In genomic region chr5:69557404-69557935, GRCm38 (mm10) we compare ENCODE assay signal across 8 mouse cellular contexts. TPM values are rescaled to one million over a fixed set of nuclear protein-coding genes. Genes with fewer than 3 reads are reported as not detected.
DNase-seq lines count a peak whose midpoint lies in the region; ATAC-seq and TF ChIP-seq lines count a peak whose summit lies in the region.

No protein-coding gene starts in this region.

- ATAC-seq in kidney, postnatal 0 days (replicated peaks; ENCODE audit: low FRiP score, low read depth), result no peak
- peak; percentile 29; the same call in 1 of the 2 replicates for ATAC-seq in G1E (ENCODE audit: extremely low read depth, insufficient number of reproducible peaks, low FRiP score, poor library complexity, severe bottlenecking)
- ATAC-seq in hindbrain, embryonic 13.5 days (ENCODE audit: low FRiP score), result peak; percentile 34; the same call in 1 of the 2 replicates
- ATAC-seq in megakaryocyte-erythroid progenitor cell, adult 5-6 weeks (replicated peaks; ENCODE audit: low FRiP score, low TSS enrichment, poor library complexity, severe bottlenecking), result peak; percentile 73

- no peak for TF ChIP-seq POLR2A in cortical plate, adult 2 months (IDR thresholded peaks at IDR 0.05; ENCODE audit: extremely low read depth, insufficient read depth, low read length)

- WGBS in kidney, postnatal 0 days, result 11% methylated on average over 16 of the region's 16 CpGs
- 18% methylated on average over 16 of the region's 16 CpGs for WGBS in hindbrain, embryonic 13.5 days

- H3K4me1 ChIP-seq in kidney, postnatal 0 days (replicated peaks; ENCODE audit: insufficient read depth, low read length), result 0 out of 2 replicates have a peak, but pooled peaks cover 6% of the 10 kb centered on the region
- no peaks in the 10 kb centered on the region for H3K4me1 ChIP-seq in G1E (ENCODE audit: insufficient read depth, low read depth, low read length)
- H3K4me1 ChIP-seq in cortical plate, adult 2 months (ENCODE audit: control insufficient read depth, insufficient read depth, low read length), result peaks cover 2% of the 10 kb centered on the region; the same call in 1 of the 2 replicates
- peaks cover 10% of the 10 kb centered on the region for H3K4me1 ChIP-seq in hindbrain, embryonic 13.5 days (replicated peaks)

- peak overlapping the region; percentile 67 for H3K4me2 ChIP-seq in kidney, postnatal 0 days (ENCODE audit: low read length)
- H3K4me2 ChIP-seq in hindbrain, embryonic 13.5 days, result peak overlapping the region; percentile 69

- H3K9ac ChIP-seq in kidney, postnatal 0 days (ENCODE audit: low read depth, low read length), result peak overlapping the region; percentile 87
- H3K9ac ChIP-seq in hindbrain, embryonic 13.5 days, result peak overlapping the region; percentile 94

- H3K9me3 ChIP-seq in kidney, postnatal 0 days (replicated peaks; ENCODE audit: low read length), result no peaks in the 10 kb centered on the region
- peaks cover 6% of the 10 kb centered on the region for H3K9me3 ChIP-seq in G1E (replicated peaks)
- H3K9me3 ChIP-seq in hindbrain, embryonic 13.5 days, result no peaks in the 10 kb centered on the region

- H3K27me3 ChIP-seq in kidney, postnatal 0 days (ENCODE audit: insufficient read depth, low read length), result no peaks in the 10 kb centered on the region
- no peaks in the 10 kb centered on the region for H3K27me3 ChIP-seq in G1E (ENCODE audit: insufficient read depth, low read length)
- no peaks in the 10 kb centered on the region for H3K27me3 ChIP-seq in hindbrain, embryonic 13.5 days

- peak overlapping the region; percentile 83 for H3K27ac ChIP-seq in kidney, postnatal 0 days
- peak overlapping the region; percentile 80 for H3K27ac ChIP-seq in cortical plate, adult 2 months (ENCODE audit: insufficient read depth, low read length)
- peak overlapping the region; percentile 92 for H3K27ac ChIP-seq in hindbrain, embryonic 13.5 days

- peaks cover 9% of the 10 kb centered on the region; the same call in 1 of the 2 replicates for H3K36me3 ChIP-seq in kidney, postnatal 0 days (ENCODE audit: insufficient read depth, low read length)
- peaks cover 18% of the 10 kb centered on the region for H3K36me3 ChIP-seq in G1E (replicated peaks)
- H3K36me3 ChIP-seq in hindbrain, embryonic 13.5 days, result peaks cover 18% of the 10 kb centered on the region

- H3K4me3 ChIP-seq in kidney, postnatal 0 days (replicated peaks; ENCODE audit: low read depth, low read length), result peak overlapping the region; percentile 76
- peak overlapping the region; percentile 84 for H3K4me3 ChIP-seq in G1E (ENCODE audit: low read depth, low read length)
- peak overlapping the region; percentile 59 for H3K4me3 ChIP-seq in cortical plate, adult 2 months (ENCODE audit: insufficient read depth, low read length)
- peak overlapping the region; percentile 75 for H3K4me3 ChIP-seq in hindbrain, embryonic 13.5 days

- TF ChIP-seq CTCF in kidney, postnatal 0 days (IDR thresholded peaks at IDR 0.05; ENCODE audit: low read depth), result no peak
- no peak for TF ChIP-seq CTCF in G1E (IDR thresholded peaks at IDR 0.05; ENCODE audit: low read depth, low read length)
- TF ChIP-seq CTCF in cortical plate, adult 2 months (IDR thresholded peaks at IDR 0.05; ENCODE audit: extremely low read depth, insufficient read depth, low read length), result no peak

- DNase-seq in kidney, postnatal 0 days (ENCODE audit: low spot score), result peak; percentile 27
- DNase-seq in kidney, postnatal 25 days, result no peak
- no peak for DNase-seq in G1E (ENCODE audit: low spot score)
- DNase-seq in right cerebral cortex, adult 18-20 months, result no peak
- DNase-seq in ovary, postnatal 14 days (ENCODE audit: low spot score), result no peak

RNA-seq across cellular contexts. Expression of gene Guf1, which starts 0.7 kb away (rescaled TPM):
- polyA plus RNA-seq in kidney, postnatal 0 days (2015; fragmentation: Nextera tagmentation; extraction: Ambion mirVana), result 34.8 and 35.6 TPM in 2 replicates
- 20.0 and 20.7 TPM in 2 replicates for total RNA-seq in G1E (2014; fragmentation: Nextera tagmentation)
- 26.1 and 27.0 TPM in 2 replicates for total RNA-seq in G1E (2017)
- polyA plus RNA-seq in G1E (2012), result 2.8 and 2.9 TPM in 2 replicates
- polyA plus RNA-seq in cortical plate, adult 2 months (2012; rRNA removed), result 34.7 and 41.5 TPM in 2 replicates
- 48.4 and 54.2 TPM in 2 replicates for polyA plus RNA-seq in hindbrain, embryonic 13.5 days (2015; fragmentation: Nextera tagmentation; extraction: Ambion mirVana)
- total RNA-seq in megakaryocyte-erythroid progenitor cell, adult 5-6 weeks (2014; fragmentation: Nextera tagmentation), result 50.7 and 52.7 TPM in 2 replicates
- total RNA-seq in megakaryocyte-erythroid progenitor cell, adult 5-6 weeks (2017), result 59.2 and 60.8 TPM in 2 replicates

RNA-seq across cellular contexts. Expression of gene Yipf7, which starts 15.0 kb away (rescaled TPM):
- polyA plus RNA-seq in kidney, postnatal 0 days (2015; fragmentation: Nextera tagmentation; extraction: Ambion mirVana), result not detected in 2 replicates
- not detected in 2 replicates for total RNA-seq in G1E (2014; fragmentation: Nextera tagmentation)
- total RNA-seq in G1E (2017), result 0.29 TPM in 1 of 2 replicates, not detected in the other
- polyA plus RNA-seq in G1E (2012), result not detected in 2 replicates
- 0.08 and 0.25 TPM in 2 replicates for polyA plus RNA-seq in cortical plate, adult 2 months (2012; rRNA removed)
- not detected in 2 replicates for polyA plus RNA-seq in hindbrain, embryonic 13.5 days (2015; fragmentation: Nextera tagmentation; extraction: Ambion mirVana)
- total RNA-seq in megakaryocyte-erythroid progenitor cell, adult 5-6 weeks (2014; fragmentation: Nextera tagmentation), result not detected in 2 replicates
- not detected in 2 replicates for total RNA-seq in megakaryocyte-erythroid progenitor cell, adult 5-6 weeks (2017)

RNA-seq across cellular contexts. Expression of gene Gnpda2, which starts 34.7 kb away (rescaled TPM):
- 74.8 and 84.5 TPM in 2 replicates for polyA plus RNA-seq in kidney, postnatal 0 days (2015; fragmentation: Nextera tagmentation; extraction: Ambion mirVana)
- total RNA-seq in G1E (2014; fragmentation: Nextera tagmentation), result 15.7 and 17.5 TPM in 2 replicates
- 29.0 and 30.2 TPM in 2 replicates for total RNA-seq in G1E (2017)
- 0.88 and 0.98 TPM in 2 replicates for polyA plus RNA-seq in G1E (2012)
- polyA plus RNA-seq in cortical plate, adult 2 months (2012; rRNA removed), result 25.0 and 26.5 TPM in 2 replicates
- 37.3 and 40.5 TPM in 2 replicates for polyA plus RNA-seq in hindbrain, embryonic 13.5 days (2015; fragmentation: Nextera tagmentation; extraction: Ambion mirVana)
- total RNA-seq in megakaryocyte-erythroid progenitor cell, adult 5-6 weeks (2014; fragmentation: Nextera tagmentation), result 13.0 and 17.3 TPM in 2 replicates
- total RNA-seq in megakaryocyte-erythroid progenitor cell, adult 5-6 weeks (2017), result 11.6 and 26.8 TPM in 2 replicates

Comparison
In these comparisons a context has a peak if more than half of its experiments do, and no peak if none do; other contexts are left out.
1. RNA of gene Gnpda2, which starts 34.7 kb away (polyA plus RNA-seq): 74.8 to 84.5 TPM in kidney, postnatal 0 days, 37.3 to 40.5 TPM in hindbrain, embryonic 13.5 days and 25.0 to 26.5 TPM in cortical plate, adult 2 months; 0.88 to 0.98 TPM in G1E; every median in the first group is over 10 times any median in the second.
2. Peak in every context shown above with its lines, with median percentiles within 50 percentile points of each other: H3K27ac ChIP-seq and H3K4me3 ChIP-seq.